Mouse (Mus musculus) erythroid progenitor cell, adult 5-6 weeks (primary cell): ENCODE measurements around the gene Aup1. TPM values are rescaled to one million over a fixed set of nuclear protein-coding genes. Genes with fewer than 3 reads are reported as not detected.

ENCODE experiments used
- ATAC-seq: replicated peaks from 2 replicates; pipeline ENCODE4 v1.8.0; 2016; ENCODE audit warnings: moderate number of reproducible peaks, mild to moderate bottlenecking, moderate TSS enrichment, inconsistent platforms; ENCODE audit not compliant: poor library complexity, low FRiP score, severe bottlenecking
- total RNA-seq, 2 experiments: library from RNA; stranded (forward) in 1 of 2; stranded (reverse) in 1 of 2; fragments of 150-400 nt in 1 of 2; fragments of 186-747, 209-891 nt in 1 of 2; gene quantifications; 2 replicates each; pipeline versions ENCODE4 v1.2.3 to v1.2.4; 2015 to 2017; ENCODE audit warnings: low replicate concordance in 2 of 2

Gene Aup1
- total RNA-seq, 2 experiments from 2014 or later = 242 to 275 TPM

GRCm38 (mm10) chr6:83027706-83028105, 26.6 kb upstream of the Aup1 start:
- ATAC-seq = no peak

- ATAC-seq = no peak
Observed at GRCm38 (mm10) chr6:83029777-83030176, 24.5 kb upstream of the Aup1 start.

- no peak for ATAC-seq
Observed at GRCm38 (mm10) chr6:83031111-83031510, 23.2 kb upstream of the Aup1 start.

- ATAC-seq = no peak
Observed at GRCm38 (mm10) chr6:83031921-83032590, 22.3 kb upstream of the Aup1 start.

GRCm38 (mm10) chr6:83032769-83033191, 21.5 kb upstream of the Aup1 start:
- ATAC-seq = peak; percentile 77

- ATAC-seq = peak; percentile 78
Observed at GRCm38 (mm10) chr6:83033249-83034185, 20.8 kb upstream of the Aup1 start, which contains the start of the genes Dok1 and Loxl3. Dok1 (minus strand) TSS chr6:83033471. Loxl3 (plus strand) TSS chr6:83034173.

- ATAC-seq = no peak
Observed at GRCm38 (mm10) chr6:83034463-83035055, 19.8 kb upstream of the Aup1 start.

- ATAC-seq = no peak
Observed at GRCm38 (mm10) chr6:83037188-83037587, 17.1 kb upstream of the Aup1 start.

GRCm38 (mm10) chr6:83038496-83039012, 15.8 kb upstream of the Aup1 start:
- ATAC-seq = peak; percentile 96

GRCm38 (mm10) chr6:83040601-83041000, 13.7 kb upstream of the Aup1 start:
- no peak for ATAC-seq

GRCm38 (mm10) chr6:83043561-83043960, 10.8 kb upstream of the Aup1 start:
- no peak for ATAC-seq

GRCm38 (mm10) chr6:83043993-83044392, 10.3 kb upstream of the Aup1 start:
- ATAC-seq = no peak

- no peak for ATAC-seq
Observed at GRCm38 (mm10) chr6:83044742-83045141, 9.6 kb upstream of the Aup1 start.

- ATAC-seq = no peak
Observed at GRCm38 (mm10) chr6:83049367-83049766, 5.0 kb upstream of the Aup1 start.

GRCm38 (mm10) chr6:83053136-83053960, 973 bp upstream of the Aup1 start:
- ATAC-seq = peak; percentile 48

GRCm38 (mm10) chr6:83054871-83055431, 630 bp downstream of the Aup1 start, which contains the start of gene Htra2:
Htra2 (minus strand) TSS chr6:83055273.
- ATAC-seq = peak; percentile 7; the same call in 1 of the 2 replicates

- ATAC-seq = no peak
Observed at GRCm38 (mm10) chr6:83057790-83058189, 3.5 kb downstream of the Aup1 start, which contains the start of gene Dqx1. Dqx1 (plus strand) TSS chr6:83057844.

GRCm38 (mm10) chr6:83058725-83059124, 4.4 kb downstream of the Aup1 start:
- no peak for ATAC-seq

GRCm38 (mm10) chr6:83065995-83066394, 11.7 kb downstream of the Aup1 start:
- no peak for ATAC-seq
